Mouse (Mus musculus) adrenal gland, adult (tissue): ENCODE measurements at regions not wholly inside any gene's neighbourhood (a gene's known extent, or its start where the extent isn't known, plus 50 kb on each side); places are given as distances from the start of the nearest gene placed in this dataset.

ENCODE experiments used
- DNase-seq, 2 experiments: peaks; one replicate each; pipeline ENCODE4 v3.0.0; 2022 to 2023; ENCODE audit warnings: low spot score in 1 of 2; ENCODE audit not compliant: inconsistent age in 2 of 2

DNA sequence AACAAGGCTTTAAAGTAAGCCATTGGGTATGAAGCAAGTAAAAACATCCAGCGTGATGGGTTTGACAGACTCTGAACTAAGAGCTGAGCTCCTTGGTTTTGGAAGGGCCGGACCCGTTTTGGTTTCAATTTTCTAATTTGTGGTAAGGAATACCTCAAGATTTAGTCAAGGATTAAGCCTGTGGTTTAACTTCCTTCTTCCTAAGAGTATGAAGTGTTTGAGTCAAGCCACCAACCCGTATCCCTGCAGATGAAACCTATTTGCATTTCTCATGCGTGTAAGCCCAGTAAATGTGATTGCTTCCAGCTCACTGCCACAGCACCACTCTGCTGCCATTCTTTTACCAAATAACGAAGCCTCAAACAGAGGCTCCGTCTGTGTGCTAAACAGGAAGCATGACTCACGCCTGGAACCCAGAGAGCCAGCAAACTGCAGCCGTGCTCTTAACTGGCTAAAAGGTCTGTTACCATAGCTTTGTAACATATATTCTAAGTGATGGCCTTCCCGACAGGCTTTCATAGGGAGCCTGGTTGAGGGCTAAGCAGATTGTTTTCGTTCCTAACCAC is 149.7 kb downstream of the Etv1 start:
- peak; percentile 55 to 82 for DNase-seq

DNA sequence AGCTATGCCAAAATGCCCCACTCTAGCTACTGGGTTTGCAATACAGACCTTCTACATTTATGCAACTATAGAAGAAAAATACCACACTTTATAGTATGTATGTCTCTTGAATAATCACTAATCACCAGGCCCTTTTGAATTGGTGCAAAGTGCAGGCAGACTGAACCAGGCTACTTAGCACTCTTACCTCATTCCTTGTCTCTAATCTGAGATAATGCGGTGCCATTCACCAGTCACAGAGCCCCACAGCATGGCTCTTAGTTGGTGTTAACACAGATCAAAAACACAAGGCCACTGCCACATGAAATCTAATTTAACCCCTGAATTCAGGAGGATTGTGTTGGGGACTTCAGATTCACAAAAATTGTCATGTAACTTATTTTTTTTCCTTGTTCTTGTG is 150.5 kb downstream of the Etv1 start:
- DNase-seq: no peak

DNA sequence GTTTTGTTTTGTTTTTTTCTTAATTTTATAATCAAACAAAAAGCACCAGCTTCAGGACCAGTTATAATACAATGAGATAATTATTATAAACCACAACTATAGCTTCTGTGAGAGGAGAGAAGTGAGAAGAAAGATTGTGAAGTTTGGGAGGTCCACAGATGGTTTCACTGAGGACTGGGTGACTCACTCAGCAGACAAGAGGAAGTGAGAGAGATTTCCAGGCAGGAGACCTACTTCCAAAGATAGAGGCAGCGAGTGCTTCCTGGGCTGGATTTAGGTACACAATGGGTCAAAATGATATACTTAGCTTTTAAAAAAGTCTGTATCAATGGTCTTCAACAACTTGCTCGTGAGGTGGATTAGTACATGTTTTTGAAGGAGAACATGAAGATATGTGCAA is 152.6 kb downstream of the Etv1 start:
- DNase-seq: no peak

DNA sequence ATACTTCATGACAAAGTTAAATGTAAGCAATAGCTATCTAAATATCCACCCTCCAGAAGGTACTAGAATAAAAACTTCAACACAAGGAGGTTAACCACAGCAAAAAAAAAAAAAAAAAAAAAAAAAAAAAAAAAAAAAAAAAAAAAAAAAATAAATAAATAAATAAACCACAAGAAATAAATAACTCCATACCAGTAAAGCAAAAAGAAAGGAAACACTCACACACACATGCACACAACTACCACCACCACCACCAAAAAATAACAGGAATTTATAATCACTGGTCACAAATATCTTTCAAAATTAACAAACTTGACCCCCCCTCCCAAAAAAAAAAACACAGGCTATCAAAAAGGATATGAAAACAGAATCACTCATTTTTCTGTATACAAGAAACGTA is 180.4 kb downstream of the Etv1 start:
- no peak for DNase-seq

DNA sequence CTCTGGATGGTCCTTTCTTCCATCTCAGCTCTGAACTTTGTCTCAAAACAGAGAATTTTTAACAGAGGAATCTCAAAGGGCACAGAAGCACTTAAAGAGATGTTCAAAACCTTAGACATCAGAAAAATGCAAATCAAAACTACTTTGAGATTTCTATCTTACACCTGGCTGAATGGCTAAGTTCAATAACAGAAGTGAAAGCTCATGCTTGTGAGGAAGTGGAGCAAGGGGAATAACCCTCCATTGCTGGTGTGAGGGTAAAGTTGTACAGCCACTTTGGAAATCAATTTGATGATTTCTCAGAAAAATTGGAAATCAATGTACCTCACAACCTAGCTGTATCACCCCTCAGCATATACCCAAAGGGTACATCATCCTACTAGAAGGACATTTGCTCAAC is 183.1 kb downstream of the Etv1 start:
- no peak for DNase-seq

DNA sequence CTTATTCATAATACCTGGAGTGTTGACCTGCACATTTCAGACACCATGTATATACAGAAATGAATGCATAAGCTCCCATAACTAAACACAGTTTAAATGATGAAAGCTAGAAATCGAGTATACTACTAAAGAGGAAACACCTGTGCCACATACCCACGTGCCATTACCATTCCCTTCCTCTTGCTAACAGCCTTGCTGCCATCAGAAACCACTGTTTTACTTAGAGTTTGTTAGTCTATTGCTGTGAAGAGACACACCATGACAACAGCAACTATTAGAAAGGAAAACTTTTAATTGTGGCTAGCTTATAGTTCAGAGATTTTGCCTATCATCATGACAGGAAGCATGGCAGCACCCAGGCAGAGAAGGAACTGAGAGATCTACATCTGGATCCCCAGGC is 191.2 kb downstream of the Etv1 start:
- no peak for DNase-seq

DNA sequence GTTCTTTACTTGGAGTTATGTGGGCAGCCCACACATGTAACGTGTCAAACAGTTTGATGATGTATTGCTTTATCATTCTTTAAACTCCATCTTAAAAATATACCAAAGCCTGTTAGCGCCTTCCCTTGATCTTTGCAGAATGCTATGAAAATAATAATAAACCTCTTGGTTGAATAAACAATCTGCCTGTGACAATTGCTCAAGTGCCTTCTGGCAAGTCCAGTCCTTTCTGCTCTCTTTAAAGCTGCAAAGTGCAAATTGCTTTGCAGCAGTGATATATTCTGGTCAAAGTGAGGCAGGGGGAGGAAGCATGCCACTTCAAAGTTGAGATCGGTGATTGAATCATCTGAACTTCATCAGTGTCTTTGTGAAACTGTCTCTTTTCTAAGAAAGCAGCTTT is 193.0 kb downstream of the Etv1 start:
- no peak for DNase-seq

DNA sequence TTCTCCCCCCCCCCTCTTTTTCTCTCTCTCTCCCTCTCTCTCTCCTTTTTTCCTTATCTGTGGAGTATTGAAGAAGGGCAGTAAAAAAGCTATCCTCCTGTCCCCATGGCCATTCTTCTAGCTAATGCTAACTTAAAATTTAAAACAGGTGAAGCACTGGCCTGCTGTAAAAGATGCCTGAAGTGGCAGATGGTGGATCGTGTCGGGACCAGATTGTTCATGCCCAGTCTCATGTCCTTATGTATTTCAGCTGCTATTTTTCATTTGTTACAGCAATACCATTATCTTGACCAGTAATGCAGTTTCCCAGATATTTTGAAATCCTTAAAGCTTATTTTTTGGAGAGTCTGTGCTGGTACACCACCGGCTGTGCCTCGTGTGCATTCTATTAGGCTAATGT is 196.3 kb downstream of the Etv1 start:
- DNase-seq: no peak

DNA sequence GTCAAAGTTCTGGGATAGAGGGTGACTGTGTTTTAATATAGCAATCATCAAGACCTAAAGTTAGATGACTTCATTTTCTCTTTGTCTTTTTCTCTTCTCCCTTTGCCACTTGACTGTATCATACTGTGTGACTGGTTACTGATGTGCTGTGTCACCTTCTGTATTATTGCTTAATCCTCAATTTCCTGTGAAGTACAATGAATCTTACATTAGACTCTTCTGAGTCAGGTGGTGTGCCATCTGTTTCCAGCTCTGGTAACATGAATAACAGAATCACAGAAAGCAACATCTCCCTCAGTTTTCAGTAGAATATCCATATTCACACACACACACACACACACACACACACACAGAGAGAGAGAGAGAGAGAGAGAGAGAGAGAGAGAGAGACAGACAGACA is 203.2 kb downstream of the Etv1 start:
- no peak for DNase-seq

DNA sequence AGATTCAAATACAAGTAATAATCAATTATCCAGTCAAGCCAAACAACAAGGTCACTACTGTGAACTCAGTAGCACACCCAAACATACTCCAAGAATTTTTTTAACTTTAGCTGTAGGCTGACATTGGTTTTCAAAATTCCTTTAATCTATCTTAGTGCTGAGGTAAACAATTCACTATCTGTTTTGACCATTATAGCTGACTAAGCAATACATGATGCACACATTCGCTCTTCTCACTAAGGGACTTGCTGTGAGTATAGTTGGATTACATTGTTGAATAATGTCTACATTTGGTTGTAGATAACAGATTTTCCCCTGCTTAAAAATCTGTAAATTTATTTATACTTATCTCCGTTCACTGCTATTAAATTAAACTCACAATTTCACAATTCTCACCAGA is 206.7 kb downstream of the Etv1 start:
- DNase-seq: no peak

DNA sequence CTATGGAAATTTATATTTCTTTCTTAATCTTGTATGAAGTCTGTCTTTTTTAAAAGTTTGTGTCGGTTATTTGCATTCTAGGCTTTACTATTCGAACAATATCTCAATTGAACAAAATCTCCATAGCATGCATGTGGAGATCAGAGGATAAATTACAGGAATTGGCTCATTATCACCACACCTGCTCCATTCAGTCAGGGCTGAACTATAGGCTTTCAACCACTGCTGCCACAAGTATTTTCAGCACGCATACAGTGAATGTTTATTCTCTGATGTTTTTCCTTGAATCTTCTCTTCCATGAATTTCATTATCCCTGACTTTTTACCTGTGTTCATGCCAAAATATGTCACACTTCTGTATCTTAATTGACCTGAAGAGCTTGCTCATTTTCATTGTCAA is 207.2 kb downstream of the Etv1 start:
- no peak for DNase-seq

DNA sequence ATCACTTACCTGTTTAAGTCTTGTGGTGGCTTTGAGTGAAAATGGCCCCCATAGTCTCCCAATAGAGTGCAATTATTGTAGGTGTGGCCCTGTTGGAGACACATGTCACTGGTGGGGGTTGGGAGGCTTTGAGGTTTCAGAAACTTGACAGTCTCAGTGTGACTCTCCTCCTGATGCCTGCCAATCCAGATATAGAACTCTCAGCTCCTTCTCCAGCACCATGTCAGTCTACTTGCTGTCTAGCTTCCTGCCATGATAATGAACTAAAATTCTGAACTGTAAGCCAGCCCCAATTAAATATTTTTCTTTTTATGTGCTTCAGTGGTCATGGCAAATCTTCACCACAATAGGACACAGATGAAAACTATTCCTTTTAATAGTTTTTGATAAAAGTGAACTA is 208.1 kb downstream of the Etv1 start:
- DNase-seq: no peak

DNA sequence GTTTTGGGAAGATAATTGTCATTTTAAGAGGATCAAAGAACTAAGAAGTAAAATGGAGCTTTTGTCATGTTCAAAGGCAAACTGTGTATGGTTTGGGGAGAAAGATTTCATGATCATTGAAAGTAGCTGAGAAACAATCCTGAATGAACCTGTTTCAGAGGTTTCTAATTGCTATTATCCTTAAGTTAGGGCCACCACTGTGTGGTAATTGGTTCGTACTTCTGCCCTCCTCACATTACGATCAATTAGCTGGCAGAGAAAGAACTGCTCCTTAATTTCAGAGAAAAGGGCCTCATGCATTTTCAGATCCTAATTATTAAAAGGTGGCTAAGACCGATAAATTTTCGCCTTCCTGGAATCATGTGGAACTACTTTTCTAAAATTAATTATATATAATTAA is 208.6 kb downstream of the Etv1 start:
- no peak for DNase-seq

DNA sequence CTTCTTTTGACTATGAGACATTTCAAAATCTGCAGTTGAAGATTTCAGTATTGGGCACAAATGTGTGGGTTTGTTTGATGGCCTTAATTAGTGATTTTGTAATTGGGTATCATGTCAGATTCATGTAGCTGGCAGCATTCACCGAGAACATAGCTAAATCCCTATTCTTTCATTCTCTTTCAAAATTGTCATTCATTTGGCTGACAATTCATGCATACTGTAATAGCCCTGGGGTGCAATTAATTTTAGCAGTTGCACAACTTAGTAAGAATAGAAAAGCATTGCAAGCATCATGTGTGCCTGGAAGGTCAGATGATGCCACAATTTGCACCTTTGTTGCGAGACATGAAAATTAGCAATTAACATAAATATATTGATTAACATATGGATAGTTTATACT is 248.0 kb downstream of the Etv1 start:
- DNase-seq: no peak

DNA sequence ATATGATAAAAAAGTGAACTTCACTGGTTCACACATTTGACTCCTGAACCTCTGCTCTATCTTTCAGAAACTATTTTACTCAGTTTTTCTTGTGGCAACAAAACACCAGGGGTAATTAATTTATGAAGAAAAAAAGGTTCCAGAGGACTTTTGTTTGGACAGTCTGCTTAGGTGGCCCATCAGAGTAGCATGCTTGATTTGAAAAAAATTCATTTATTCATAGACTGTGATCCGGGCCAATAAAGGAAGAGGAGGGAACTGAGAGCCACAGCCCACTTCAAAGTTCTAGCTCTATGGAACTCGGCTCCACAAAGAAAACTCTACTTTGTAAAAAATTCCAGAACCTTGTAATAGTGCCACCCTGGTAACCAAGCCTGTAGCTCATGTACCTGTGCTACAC is 248.8 kb downstream of the Etv1 start:
- DNase-seq: no peak

DNA sequence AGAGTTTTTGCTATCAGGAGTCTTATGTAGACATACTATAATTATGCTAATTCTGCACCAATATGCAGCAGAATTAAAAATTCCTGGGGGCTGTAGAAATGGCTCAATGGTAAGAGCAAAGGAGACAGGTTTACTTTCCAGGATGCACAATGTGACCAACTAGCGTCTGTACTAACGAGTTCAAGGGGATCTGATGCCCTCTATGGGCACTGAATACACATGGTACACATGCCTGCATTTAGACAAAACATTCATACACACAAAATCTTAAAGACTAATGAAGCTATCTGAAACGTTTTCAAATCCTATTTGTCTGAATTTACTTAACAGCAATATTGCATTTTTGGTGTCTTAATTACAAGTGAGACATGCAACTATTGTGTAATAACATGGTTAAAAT is 254.8 kb downstream of the Etv1 start:
- no peak for DNase-seq

DNA sequence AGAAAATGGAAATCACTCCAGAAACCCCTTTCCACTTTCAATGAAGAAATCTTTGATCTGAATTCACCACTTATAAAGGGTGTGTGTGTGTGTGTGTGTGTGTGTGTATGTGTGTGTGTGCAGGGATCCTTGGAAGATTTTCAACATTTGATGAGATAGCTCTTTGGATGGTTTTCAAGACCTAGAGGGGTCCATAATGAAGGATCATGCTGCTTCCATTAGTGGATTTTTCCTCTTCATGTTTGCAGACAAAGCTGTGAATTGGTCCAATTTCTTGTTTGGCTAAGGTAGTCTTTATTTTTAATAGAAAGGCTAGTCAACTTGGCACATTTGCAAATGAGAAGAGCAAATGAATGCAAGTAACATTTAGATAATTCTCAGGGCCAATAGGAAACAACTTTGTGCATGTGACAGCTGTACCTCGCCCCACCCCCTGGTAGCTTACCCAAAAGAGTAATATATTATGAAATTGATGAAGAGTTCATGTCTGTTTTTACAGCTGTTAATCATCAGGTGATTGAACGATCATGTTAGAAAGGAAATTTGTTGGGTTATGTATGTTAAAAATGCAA is 257.4 kb downstream of the Etv1 start:
- no peak for DNase-seq

DNA sequence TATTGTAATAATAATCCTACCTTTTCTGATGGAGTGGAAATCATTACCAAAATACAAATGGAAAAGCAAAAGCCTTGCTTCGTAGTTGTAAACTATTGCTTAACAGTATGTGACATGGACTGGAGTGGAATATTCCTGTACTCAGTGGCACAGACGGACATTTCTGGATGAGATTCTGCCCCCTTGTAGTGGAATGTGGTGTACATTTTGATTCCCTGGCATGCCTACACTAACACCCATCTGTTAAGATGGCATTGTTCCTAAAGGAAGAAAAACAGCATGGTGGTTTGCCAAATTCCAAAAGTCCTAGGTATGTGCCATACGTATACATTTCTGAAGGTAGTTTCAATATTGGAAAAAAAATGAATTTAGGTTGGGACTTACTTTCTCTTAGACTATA is 258.9 kb downstream of the Etv1 start:
- DNase-seq: no peak

DNA sequence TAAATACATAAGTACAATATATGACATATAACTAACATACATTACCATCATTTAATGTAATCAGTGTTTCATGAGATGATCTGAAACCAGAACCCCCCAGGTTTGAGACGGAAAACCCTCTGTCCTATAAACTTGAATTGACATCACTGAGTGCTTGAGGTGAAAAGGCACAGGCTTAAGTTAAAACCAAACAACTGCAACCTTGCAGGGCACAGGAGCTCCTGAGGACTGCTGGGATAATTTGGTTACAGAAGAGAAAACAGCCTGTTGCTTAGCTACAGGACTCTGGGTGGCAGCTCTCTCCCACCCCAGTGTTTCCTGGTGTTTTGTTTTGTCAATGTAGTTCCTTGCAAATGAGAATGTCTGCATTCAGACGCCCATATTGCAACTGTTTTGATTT is 259.5 kb downstream of the Etv1 start:
- no peak for DNase-seq

DNA sequence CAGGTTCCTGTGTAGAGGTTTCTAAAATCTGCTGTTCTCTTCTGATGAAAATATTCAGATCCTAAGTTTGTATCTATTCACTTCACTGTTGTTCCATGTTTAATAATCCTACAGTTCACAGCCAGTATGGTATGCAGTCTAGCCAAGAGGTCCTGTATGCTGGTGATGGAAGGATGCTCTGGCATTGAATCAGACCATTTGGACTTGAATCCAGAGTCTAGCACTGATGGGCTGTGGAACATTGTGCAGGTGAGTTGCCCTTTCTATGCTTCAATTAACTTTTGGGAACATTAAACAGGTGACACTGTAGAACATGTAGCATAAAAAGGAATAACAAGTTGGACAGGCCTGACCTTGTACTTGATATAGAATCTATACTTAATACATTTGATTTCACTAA is 267.9 kb downstream of the Etv1 start:
- DNase-seq: no peak

DNA sequence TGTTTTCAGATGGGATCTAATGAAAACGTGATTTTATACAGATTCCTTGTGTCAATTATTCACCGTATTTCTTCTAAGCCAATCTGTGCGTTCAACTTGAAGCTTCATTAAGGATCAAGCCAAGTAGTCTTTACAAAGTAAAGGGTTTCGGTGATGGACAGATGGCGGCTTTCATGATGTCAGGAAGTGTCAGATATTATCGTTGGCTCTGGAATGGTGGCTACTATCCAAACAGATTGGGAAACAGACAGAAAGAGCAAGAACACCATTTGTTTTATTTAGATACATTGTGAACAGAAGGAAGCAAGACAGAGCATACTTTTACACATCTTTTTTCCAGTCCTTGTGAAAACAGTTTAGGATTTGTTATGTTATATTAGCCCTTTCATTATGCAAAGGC is 269.3 kb downstream of the Etv1 start:
- DNase-seq: no peak

DNA sequence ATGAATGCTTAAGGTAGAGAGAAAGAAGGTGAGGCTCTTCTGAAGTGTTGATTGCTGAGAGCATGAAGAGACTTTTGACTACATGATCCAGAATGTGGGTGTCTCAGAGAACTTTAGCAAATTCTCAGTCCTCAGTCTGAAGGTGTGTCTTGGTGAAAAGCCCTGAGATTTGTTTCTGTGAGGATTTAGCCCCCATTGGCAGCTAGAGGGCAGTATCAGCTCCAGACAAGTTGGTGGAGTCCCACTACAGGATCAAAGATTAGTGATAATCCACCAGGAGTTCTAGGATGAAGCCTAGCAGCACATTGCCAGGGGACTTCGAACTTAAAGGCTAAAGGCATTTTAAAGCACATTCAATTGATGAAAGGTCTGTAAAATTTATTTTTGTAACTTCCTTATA is 269.8 kb downstream of the Etv1 start:
- peak; percentile 27 to 77 for DNase-seq

DNA sequence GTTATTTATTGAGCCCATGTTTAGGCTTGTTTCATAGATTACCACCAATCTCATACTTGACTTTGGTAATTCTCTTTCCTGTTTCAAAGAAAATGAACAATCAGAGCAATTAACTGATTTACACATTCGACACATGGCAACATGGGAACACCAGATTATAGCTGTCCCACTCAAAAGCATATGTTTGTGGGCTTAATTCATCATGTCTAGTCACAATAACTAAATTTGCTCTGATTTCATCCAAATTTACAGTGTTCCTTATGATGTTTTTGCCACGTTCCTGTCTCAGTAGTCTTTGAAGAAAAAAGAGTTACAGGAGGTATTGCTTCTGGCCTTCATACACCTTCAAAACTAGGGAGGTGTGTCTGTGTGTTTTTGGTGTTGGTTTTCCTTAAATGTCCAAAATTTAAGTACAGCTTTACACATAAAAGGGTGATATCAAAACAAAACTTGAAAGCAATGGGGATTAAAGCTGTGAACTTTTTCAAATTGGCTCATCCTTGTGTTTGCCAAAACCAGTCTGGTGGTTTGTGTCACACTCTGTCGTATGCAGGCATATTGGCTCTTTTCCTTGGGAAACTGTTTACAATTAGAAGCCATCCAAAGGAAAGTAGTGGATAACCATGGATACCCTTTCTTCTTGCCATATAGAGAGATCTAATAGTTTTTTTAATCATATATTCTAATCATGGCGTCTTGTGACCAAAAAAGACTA is 291.3 kb downstream of the Etv1 start:
- DNase-seq: no peak
